Mouse (Mus musculus): Measurements from ENCODE around the gene Gk5. TPM values are rescaled to one million over a fixed set of nuclear protein-coding genes. Genes with fewer than 3 reads are reported as not detected.

Gene Gk5
- polyA plus RNA-seq, 1 experiment from 2014 or later = 3.7 TPM

DNA sequence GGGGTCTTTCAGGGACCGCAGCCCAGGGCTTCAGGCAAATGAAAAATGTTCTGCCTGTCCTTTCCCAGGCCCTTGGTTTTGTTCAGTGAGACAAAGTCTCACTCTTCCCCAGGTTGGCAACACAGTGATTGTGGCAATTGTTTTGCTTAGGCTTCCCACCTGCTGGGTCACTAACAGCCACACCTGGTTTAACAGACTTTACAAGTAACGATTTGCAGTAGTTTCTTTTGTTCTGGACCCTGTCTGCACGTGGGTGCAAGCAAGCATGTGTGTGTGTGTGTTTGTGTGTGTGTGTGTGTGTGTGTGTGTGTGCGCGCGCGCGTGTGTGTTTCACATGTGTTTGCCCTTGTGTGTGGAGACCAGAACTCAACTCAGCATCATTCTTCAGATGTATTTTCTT lies 16.3 kb upstream of the Gk5 start:
- H3K4me1 ChIP-seq (replicated peaks; ENCODE audit: control insufficient read depth, insufficient read depth, low read length) = no peaks in the 10 kb centered on the region
- H3K27ac ChIP-seq = no peak overlapping the region
- 84% methylated on average over 8 of the region's 8 CpGs for WGBS
- peaks cover 12% of the 10 kb centered on the region for H3K9me3 ChIP-seq (ENCODE audit: control insufficient read depth, low read length)
- ATAC-seq (ENCODE audit: low FRiP score) (no peak), DNase-seq (ENCODE audit: low spot score) (no peak)
- no peaks in the 10 kb centered on the region for H3K36me3 ChIP-seq (replicated peaks; ENCODE audit: control insufficient read depth, insufficient read depth)
- H3K27me3 ChIP-seq (ENCODE audit: control insufficient read depth, insufficient read depth, low read length) = no peaks in the 10 kb centered on the region
- H3K9ac ChIP-seq = no peak overlapping the region
- H3K4me2 ChIP-seq (replicated peaks) = no peak overlapping the region
- H3K4me3 ChIP-seq (replicated peaks; ENCODE audit: low read length) = no peak overlapping the region

DNA sequence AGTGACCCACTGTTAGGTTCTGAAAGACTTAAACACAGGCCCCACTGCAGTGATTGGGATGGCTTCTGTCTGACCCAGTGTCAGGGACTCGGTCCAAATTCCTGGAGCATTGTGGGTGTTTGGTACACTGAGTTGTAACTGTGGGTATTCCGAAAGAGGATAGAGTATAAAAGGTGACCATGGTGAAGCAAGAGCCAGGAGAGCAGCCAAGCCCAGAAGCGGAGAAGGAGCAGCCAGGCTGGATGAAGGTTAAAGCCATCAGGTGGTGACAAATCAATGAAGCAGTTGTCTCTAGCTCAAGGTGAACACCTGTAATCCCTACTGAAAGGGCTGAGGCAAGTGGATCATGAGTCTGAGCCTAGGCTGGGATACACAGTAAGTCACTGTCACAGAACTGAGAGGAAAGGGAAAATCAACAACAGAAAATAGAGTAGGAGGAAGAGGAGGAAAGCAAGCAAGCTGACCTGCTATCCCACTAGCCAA lies 6.2 kb upstream of the Gk5 start:
- Histone ChIP-seq H3K4me1 (replicated peaks; ENCODE audit: control insufficient read depth, insufficient read depth, low read length) (no peaks in the 10 kb centered on the region), H3K27me3 (ENCODE audit: control insufficient read depth, insufficient read depth, low read length) (no peaks in the 10 kb centered on the region), H3K27ac (no peak overlapping the region), H3K9me3 (ENCODE audit: control insufficient read depth, low read length) (no peaks in the 10 kb centered on the region), H3K4me3 (replicated peaks; ENCODE audit: low read length) (no peak overlapping the region), H3K36me3 (replicated peaks; ENCODE audit: control insufficient read depth, insufficient read depth) (no peaks in the 10 kb centered on the region), H3K4me2 (replicated peaks) (no peak overlapping the region), H3K9ac (no peak overlapping the region)
- DNase-seq (ENCODE audit: low spot score) (no peak), ATAC-seq (ENCODE audit: low FRiP score) (no peak)
- WGBS = 83% methylated on average over 3 of the region's 3 CpGs

DNA sequence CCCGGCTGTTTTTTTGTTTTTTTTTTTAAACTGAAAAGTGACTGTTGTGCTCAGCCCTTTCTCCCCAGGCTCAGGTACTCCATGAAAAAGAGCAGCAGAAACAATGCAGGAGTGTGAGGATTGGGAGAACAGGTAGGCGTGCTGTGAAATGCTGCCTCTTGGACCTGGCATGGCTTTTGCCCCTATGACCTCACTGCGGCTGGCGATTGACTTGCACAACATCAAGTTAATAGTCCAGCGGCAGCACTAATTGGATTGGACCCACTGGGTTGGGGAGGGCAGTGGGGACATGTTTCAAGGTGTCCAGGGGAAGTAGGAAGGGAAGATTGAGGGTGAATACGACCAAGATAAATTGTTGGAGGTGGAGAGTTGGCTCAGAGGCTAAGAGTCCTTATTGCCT lies 2.4 kb upstream of the Gk5 start:
- peaks cover 4% of the 10 kb centered on the region; the same call in 1 of the 2 replicates for H3K4me1 ChIP-seq (replicated peaks; ENCODE audit: control insufficient read depth, insufficient read depth, low read length)
- DNase-seq (ENCODE audit: low spot score) (no peak), ATAC-seq (ENCODE audit: low FRiP score) (no peak)
- no peak overlapping the region for H3K4me2 ChIP-seq (replicated peaks)
- H3K36me3 ChIP-seq (replicated peaks; ENCODE audit: control insufficient read depth, insufficient read depth) = no peaks in the 10 kb centered on the region
- H3K4me3 ChIP-seq (replicated peaks; ENCODE audit: low read length) = no peak overlapping the region
- no peaks in the 10 kb centered on the region for H3K27me3 ChIP-seq (ENCODE audit: control insufficient read depth, insufficient read depth, low read length)
- no peaks in the 10 kb centered on the region for H3K9me3 ChIP-seq (ENCODE audit: control insufficient read depth, low read length)
- no peak overlapping the region for H3K27ac ChIP-seq
- 85% methylated on average over 6 of the region's 6 CpGs for WGBS
- no peak overlapping the region for H3K9ac ChIP-seq

DNA sequence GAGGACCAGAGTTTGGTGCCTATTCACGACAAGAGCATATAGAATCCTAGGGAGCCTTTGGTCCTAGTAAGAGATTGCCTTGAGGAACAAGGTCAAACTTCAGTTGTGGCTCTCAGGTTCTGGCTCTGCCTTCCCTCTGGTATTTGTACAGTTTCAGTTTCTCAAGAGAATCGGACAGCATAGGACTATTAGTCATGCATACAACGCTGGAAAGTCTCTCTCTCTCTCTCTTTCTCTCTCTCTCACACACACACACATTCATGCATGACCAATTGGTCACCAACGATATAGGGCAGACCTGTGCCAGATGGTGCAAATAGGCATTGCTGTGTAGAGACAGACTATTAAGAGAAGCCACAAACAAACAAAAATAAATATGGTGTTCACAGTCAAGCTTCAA lies 946 bp upstream of the Gk5 start:
- no peak for DNase-seq (ENCODE audit: low spot score)

DNA sequence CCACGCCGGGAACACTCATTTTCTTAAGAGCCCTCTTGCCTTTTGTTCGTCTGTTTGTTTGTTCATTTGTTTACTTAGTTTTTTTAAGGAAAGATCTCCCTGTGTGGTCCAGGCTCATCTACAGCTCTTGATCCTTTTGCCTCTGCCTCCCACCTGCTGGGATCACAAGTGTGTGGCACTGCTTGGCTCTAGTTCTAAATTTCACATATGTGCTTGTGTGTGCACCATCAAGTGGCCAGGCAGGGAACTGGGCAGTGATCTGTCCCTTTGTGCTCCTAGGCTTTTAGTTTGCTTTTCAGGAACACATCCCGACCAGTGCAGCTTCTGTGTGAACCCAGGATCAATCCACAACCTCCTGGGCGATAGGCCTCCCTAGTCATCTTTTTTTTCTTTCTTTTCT lies 8.8 kb downstream of the Gk5 start:
- WGBS = 65% methylated on average over 5 of the region's 5 CpGs
- Histone ChIP-seq H3K9me3 (ENCODE audit: control insufficient read depth, low read length) (no peaks in the 10 kb centered on the region), H3K27me3 (ENCODE audit: control insufficient read depth, insufficient read depth, low read length) (no peaks in the 10 kb centered on the region), H3K4me2 (replicated peaks) (no peak overlapping the region), H3K4me3 (replicated peaks; ENCODE audit: low read length) (no peak overlapping the region), H3K4me1 (replicated peaks; ENCODE audit: control insufficient read depth, insufficient read depth, low read length) (no peaks in the 10 kb centered on the region), H3K27ac (no peak overlapping the region), H3K9ac (no peak overlapping the region), H3K36me3 (replicated peaks; ENCODE audit: control insufficient read depth, insufficient read depth) (no peaks in the 10 kb centered on the region)
- ATAC-seq (ENCODE audit: low FRiP score) = no peak
- no peak for DNase-seq (ENCODE audit: low spot score)

More for the DNA sequence above, 946 bp upstream of the Gk5 start:
- H3K4me1 ChIP-seq (replicated peaks; ENCODE audit: control insufficient read depth, insufficient read depth, low read length) = peaks cover 4% of the 10 kb centered on the region; the same call in 1 of the 2 replicates
- no peak overlapping the region for H3K9ac ChIP-seq
- H3K27ac ChIP-seq = no peak overlapping the region
- no peak for ATAC-seq (ENCODE audit: low FRiP score)
- H3K4me3 ChIP-seq (replicated peaks; ENCODE audit: low read length) = 0 out of 2 replicates have a peak overlapping the region, but pooled peaks have one; percentile 74
- H3K36me3 ChIP-seq (replicated peaks; ENCODE audit: control insufficient read depth, insufficient read depth) = no peaks in the 10 kb centered on the region
- peak overlapping the region; percentile 79 for H3K4me2 ChIP-seq (replicated peaks)
- H3K9me3 ChIP-seq (ENCODE audit: control insufficient read depth, low read length) = no peaks in the 10 kb centered on the region
- WGBS = 80% methylated on average over 4 of the region's 4 CpGs
- H3K27me3 ChIP-seq (ENCODE audit: control insufficient read depth, insufficient read depth, low read length) = no peaks in the 10 kb centered on the region

DNA sequence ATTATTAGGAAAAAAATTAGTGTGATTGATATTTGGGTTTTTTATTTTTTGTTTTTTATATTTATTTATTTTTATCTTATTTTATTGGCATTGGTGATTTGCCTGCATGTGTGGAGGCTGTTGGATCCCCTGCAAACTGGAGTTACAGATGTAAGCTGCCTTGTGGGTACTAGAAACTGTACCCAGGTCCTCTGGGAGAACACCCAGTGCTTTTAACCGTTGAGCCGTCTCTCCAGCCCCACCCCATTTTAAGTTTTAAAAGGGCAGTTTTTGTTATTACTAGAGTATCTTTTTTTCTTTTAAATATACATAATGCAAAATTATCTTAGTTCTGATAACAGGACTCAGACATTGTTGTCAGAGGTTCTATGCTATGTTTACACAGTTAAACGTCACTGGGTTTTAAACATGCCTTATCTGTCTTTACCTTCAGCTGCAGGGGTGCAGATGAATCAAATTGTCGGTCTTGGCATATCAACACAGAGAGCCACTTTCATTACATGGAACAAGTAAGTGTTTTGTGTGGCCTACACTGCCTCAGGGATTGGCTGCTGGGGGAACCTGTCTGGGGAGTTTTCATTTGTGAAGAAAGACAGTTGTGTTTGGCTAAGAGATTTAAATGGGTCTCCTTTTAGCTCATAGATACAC lies 13.9 kb downstream of the Gk5 start:
- Histone ChIP-seq H3K4me2 (replicated peaks) (no peak overlapping the region), H3K9ac (no peak overlapping the region), H3K27me3 (ENCODE audit: control insufficient read depth, insufficient read depth, low read length) (no peaks in the 10 kb centered on the region), H3K9me3 (ENCODE audit: control insufficient read depth, low read length) (no peaks in the 10 kb centered on the region), H3K4me1 (replicated peaks; ENCODE audit: control insufficient read depth, insufficient read depth, low read length) (no peaks in the 10 kb centered on the region), H3K4me3 (replicated peaks; ENCODE audit: low read length) (no peak overlapping the region), H3K27ac (no peak overlapping the region), H3K36me3 (replicated peaks; ENCODE audit: control insufficient read depth, insufficient read depth) (no peaks in the 10 kb centered on the region)
- WGBS = 80% methylated on average over 4 of the region's 4 CpGs
- ATAC-seq (ENCODE audit: low FRiP score) (no peak), DNase-seq (ENCODE audit: low spot score) (no peak)

DNA sequence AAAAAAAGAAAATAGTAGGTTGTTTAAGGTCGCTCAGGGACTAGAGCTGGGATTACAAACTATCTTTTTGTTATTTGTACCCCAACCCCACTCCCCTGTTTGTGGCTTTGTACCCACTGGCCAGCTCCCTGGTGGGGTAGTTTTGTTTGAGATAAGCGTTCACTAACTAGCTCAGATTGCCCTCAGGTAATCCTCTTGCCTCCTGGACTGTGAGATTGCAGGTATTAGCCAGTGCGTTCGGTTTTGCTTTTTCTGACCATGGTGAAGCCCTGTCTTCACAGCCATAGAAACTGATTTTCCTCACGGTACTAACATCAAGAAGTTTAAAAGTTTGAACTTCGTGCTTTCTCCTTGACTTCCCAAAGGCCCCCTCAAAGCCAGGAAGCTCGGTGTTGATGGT lies 15.3 kb downstream of the Gk5 start:
- Histone ChIP-seq H3K9me3 (ENCODE audit: control insufficient read depth, low read length) (no peaks in the 10 kb centered on the region), H3K27ac (no peak overlapping the region), H3K4me1 (replicated peaks; ENCODE audit: control insufficient read depth, insufficient read depth, low read length) (no peaks in the 10 kb centered on the region), H3K4me3 (replicated peaks; ENCODE audit: low read length) (no peak overlapping the region), H3K9ac (no peak overlapping the region), H3K36me3 (replicated peaks; ENCODE audit: control insufficient read depth, insufficient read depth) (no peaks in the 10 kb centered on the region), H3K4me2 (replicated peaks) (no peak overlapping the region), H3K27me3 (ENCODE audit: control insufficient read depth, insufficient read depth, low read length) (no peaks in the 10 kb centered on the region)
- 91% methylated on average over 7 of the region's 7 CpGs for WGBS
- ATAC-seq (ENCODE audit: low FRiP score) = no peak
- DNase-seq (ENCODE audit: low spot score) = no peak

DNA sequence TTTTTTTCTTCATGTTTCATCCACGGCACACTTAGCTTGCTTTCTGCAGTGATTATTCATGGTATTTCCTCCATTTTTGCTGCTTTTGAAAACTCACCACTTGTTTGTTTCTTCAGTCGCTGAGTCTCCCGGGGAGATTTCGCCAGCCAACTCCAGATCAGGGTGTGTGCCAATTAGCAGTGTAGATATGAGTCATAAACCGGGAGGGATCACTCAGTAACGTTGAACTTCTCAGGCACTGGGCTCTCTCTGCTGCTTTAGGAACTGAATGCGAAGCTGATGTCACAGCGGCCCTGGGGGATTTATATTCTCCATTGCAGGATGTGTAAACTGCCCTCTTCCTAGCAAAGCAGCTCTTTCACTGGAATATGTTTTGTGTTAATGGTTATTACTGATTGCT lies 15.8 kb downstream of the Gk5 start:
- ATAC-seq (ENCODE audit: low FRiP score) (no peak), DNase-seq (ENCODE audit: low spot score) (no peak)
- no peak overlapping the region for H3K27ac ChIP-seq
- no peaks in the 10 kb centered on the region for H3K36me3 ChIP-seq (replicated peaks; ENCODE audit: control insufficient read depth, insufficient read depth)
- H3K9me3 ChIP-seq (ENCODE audit: control insufficient read depth, low read length) = no peaks in the 10 kb centered on the region
- no peak overlapping the region for H3K4me2 ChIP-seq (replicated peaks)
- H3K27me3 ChIP-seq (ENCODE audit: control insufficient read depth, insufficient read depth, low read length) = no peaks in the 10 kb centered on the region
- H3K4me1 ChIP-seq (replicated peaks; ENCODE audit: control insufficient read depth, insufficient read depth, low read length) = no peaks in the 10 kb centered on the region
- no peak overlapping the region for H3K9ac ChIP-seq
- H3K4me3 ChIP-seq (replicated peaks; ENCODE audit: low read length) = no peak overlapping the region
- WGBS = 74% methylated on average over 8 of the region's 8 CpGs

DNA sequence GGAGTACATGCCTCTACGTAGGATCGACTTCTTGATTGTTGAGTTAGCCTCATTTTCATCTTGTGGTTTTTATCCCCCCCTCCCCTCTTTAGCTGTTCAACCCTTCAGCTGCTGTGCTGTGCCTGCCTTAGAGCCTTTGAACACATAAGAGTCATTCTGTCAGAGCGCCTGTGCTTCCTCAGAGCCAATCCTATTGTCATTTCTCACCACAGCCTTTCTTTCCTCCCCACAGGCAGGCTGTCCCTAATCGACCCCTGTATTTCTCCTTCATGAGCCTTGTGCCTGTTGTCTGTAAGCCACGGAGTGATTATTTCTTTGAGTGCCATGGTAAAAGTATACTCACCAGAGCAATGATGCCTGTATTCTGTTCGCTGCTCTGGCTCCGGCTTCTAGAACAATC lies 16.3 kb downstream of the Gk5 start:
- DNase-seq (ENCODE audit: low spot score) (no peak), ATAC-seq (ENCODE audit: low FRiP score) (no peak)
- Histone ChIP-seq H3K4me2 (replicated peaks) (no peak overlapping the region), H3K36me3 (replicated peaks; ENCODE audit: control insufficient read depth, insufficient read depth) (no peaks in the 10 kb centered on the region), H3K9me3 (ENCODE audit: control insufficient read depth, low read length) (no peaks in the 10 kb centered on the region), H3K27me3 (ENCODE audit: control insufficient read depth, insufficient read depth, low read length) (no peaks in the 10 kb centered on the region), H3K9ac (no peak overlapping the region), H3K4me3 (replicated peaks; ENCODE audit: low read length) (no peak overlapping the region), H3K27ac (no peak overlapping the region), H3K4me1 (replicated peaks; ENCODE audit: control insufficient read depth, insufficient read depth, low read length) (no peaks in the 10 kb centered on the region)
- WGBS = 52% methylated on average over 7 of the region's 7 CpGs

DNA sequence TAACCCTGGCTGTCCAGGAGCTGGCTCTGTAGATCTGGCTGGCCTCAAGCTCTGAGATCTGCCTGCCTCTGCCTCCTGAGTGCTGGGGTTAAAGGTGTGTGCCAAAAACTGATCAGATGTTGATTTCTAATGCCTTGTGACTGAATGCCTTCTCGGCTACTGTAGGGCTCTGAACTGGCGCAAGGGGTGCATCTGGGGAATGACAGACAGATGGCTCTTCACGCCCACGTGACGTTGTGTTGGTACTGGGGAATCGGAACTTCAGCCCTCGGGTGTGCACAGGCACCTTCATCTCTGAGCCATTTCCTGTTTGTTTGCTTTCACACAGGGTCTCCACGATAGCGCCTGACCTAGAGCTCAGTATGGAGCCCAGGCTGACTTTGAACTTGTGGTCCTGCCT lies 19.8 kb downstream of the Gk5 start:
- no peak for DNase-seq (ENCODE audit: low spot score)
- H3K27me3 ChIP-seq (ENCODE audit: control insufficient read depth, insufficient read depth, low read length) = no peaks in the 10 kb centered on the region
- no peak overlapping the region for H3K9ac ChIP-seq
- H3K4me3 ChIP-seq (replicated peaks; ENCODE audit: low read length) = no peak overlapping the region
- no peak overlapping the region for H3K27ac ChIP-seq
- no peak for ATAC-seq (ENCODE audit: low FRiP score)
- no peak overlapping the region for H3K4me2 ChIP-seq (replicated peaks)
- no peaks in the 10 kb centered on the region for H3K9me3 ChIP-seq (ENCODE audit: control insufficient read depth, low read length)
- no peaks in the 10 kb centered on the region for H3K36me3 ChIP-seq (replicated peaks; ENCODE audit: control insufficient read depth, insufficient read depth)
- H3K4me1 ChIP-seq (replicated peaks; ENCODE audit: control insufficient read depth, insufficient read depth, low read length) = no peaks in the 10 kb centered on the region
- 95% methylated on average over 9 of the region's 9 CpGs for WGBS
